Mouse (Mus musculus) MEL (cell line): Measurements from ENCODE around the gene Rps21. TPM values are rescaled to one million over a fixed set of nuclear protein-coding genes. Genes with fewer than 3 reads are reported as not detected.
A peak's percentile ranks its signal among the peaks of the same experiment; 100 is the strongest.

Source experiments
- DNase-seq: peaks from one replicate; pipeline ENCODE4 v3.0.0; 2011; ENCODE audit warnings: low read depth, low spot score
- H3K27ac ChIP-seq: 2 replicates; pipeline ENCODE4 v1.5.1; 2012; ENCODE audit warnings: low read depth, mild to moderate bottlenecking, control low read depth, low read length, moderate library complexity; ENCODE audit not compliant: control insufficient read depth
- H3K27me3 ChIP-seq, 2 experiments: fragments of 150-350 bp in 1 of 2; sonication (generic) in 1 of 2; 2 replicates each; pipeline ENCODE4 v1.6.1; 2012; ENCODE audit warnings: low read length in 2 of 2, mild to moderate bottlenecking in 2 of 2, improper control_type of control experiment in 1 of 2, moderate library complexity in 1 of 2; ENCODE audit not compliant: insufficient read depth in 2 of 2, control insufficient read depth in 1 of 2
- H3K36me3 ChIP-seq, 2 experiments: 2 replicates each; pipeline ENCODE4 v1.6.1; 2012 to 2014; ENCODE audit warnings: low read length in 2 of 2, improper control_type of control experiment in 1 of 2, inconsistent platforms in 1 of 2, mild to moderate bottlenecking in 1 of 2; ENCODE audit not compliant: insufficient read depth in 2 of 2, control insufficient read depth in 1 of 2
- H3K4me1 ChIP-seq, 2 experiments: fragments of 150-350 bp in 1 of 2; sonication (generic) in 1 of 2; 2 replicates each; pipeline ENCODE4 v1.6.1; 2012; ENCODE audit warnings: low read length in 2 of 2, improper control_type of control experiment in 1 of 2, mild to moderate bottlenecking in 1 of 2; ENCODE audit not compliant: insufficient read depth in 2 of 2, control insufficient read depth in 1 of 2
- H3K4me3 ChIP-seq, 2 experiments: fragments of 150-350 bp in 1 of 2; sonication (generic) in 1 of 2; 2 replicates each; pipeline ENCODE4 v1.5.1; 2012; ENCODE audit warnings: low read depth in 2 of 2, low read length in 2 of 2, mild to moderate bottlenecking in 2 of 2, moderate library complexity in 2 of 2, control low read depth in 1 of 2, improper control_type of control experiment in 1 of 2; ENCODE audit not compliant: control insufficient read depth in 1 of 2, insufficient read depth in 1 of 2
- H3K79me2 ChIP-seq: 2 replicates; pipeline ENCODE4 v1.6.1; 2012; ENCODE audit warnings: mild to moderate bottlenecking, low read length, moderate library complexity; ENCODE audit not compliant: control insufficient read depth, poor library complexity, insufficient read depth
- H3K9ac ChIP-seq: 2 replicates; pipeline ENCODE4 v1.6.1; 2012; ENCODE audit warnings: low read depth, mild to moderate bottlenecking, control low read depth, low read length, moderate library complexity; ENCODE audit not compliant: control insufficient read depth, poor library complexity, severe bottlenecking
- H3K9me3 ChIP-seq: fragments of 150-350 bp; sonication (generic); replicated peaks from 2 replicates; pipeline ENCODE4 v1.6.1; 2012; ENCODE audit warnings: mild to moderate bottlenecking, low read length, improper control_type of control experiment, moderate library complexity; ENCODE audit not compliant: insufficient read depth
- BHLHE40 ChIP-seq: IDR thresholded peaks from 2 replicates; pipeline ENCODE4 v1.6.1; 2012; ENCODE audit warnings: low read depth, mild to moderate bottlenecking, inconsistent platforms, low read length, improper control_type of control experiment, borderline replicate concordance
- CHD2 ChIP-seq: IDR thresholded peaks from 2 replicates; pipeline ENCODE4 v1.6.1; 2011; ENCODE audit warnings: low read length, improper control_type of control experiment
- E2F4 ChIP-seq: IDR thresholded peaks from 2 replicates; pipeline ENCODE4 v1.6.1; 2011; ENCODE audit warnings: low read depth, low read length, improper control_type of control experiment, borderline replicate concordance
- ELF1 ChIP-seq: IDR thresholded peaks from 2 replicates; pipeline ENCODE4 v1.6.1; 2014; ENCODE audit warnings: low read depth, mild to moderate bottlenecking, inconsistent platforms, low read length, improper control_type of control experiment, moderate library complexity
- EP300 ChIP-seq, 2 experiments: IDR thresholded peaks; 2 replicates each; pipeline ENCODE4 v1.6.1; 2011; ENCODE audit warnings: improper control_type of control experiment in 2 of 2, low read length in 2 of 2, low read depth in 1 of 2, mild to moderate bottlenecking in 1 of 2
- ETS1 ChIP-seq: IDR thresholded peaks from 2 replicates; pipeline ENCODE4 v1.6.1; 2012; ENCODE audit warnings: low read depth, mild to moderate bottlenecking, inconsistent platforms, low read length, improper control_type of control experiment, moderate library complexity
- GATA1 ChIP-seq: IDR thresholded peaks from 2 replicates; pipeline ENCODE4 v1.6.1; 2011; ENCODE audit warnings: low read depth, low read length, improper control_type of control experiment
- JUND ChIP-seq: IDR thresholded peaks from 2 replicates; pipeline ENCODE4 v1.6.1; 2011; ENCODE audit warnings: low read depth, mild to moderate bottlenecking, improper control_type of control experiment, low read length
- MAFK ChIP-seq: IDR thresholded peaks from 2 replicates; pipeline ENCODE4 v1.6.1; 2011; ENCODE audit warnings: low read depth, mild to moderate bottlenecking, low read length, improper control_type of control experiment, borderline replicate concordance
- MAX ChIP-seq: IDR thresholded peaks from 2 replicates; pipeline ENCODE4 v1.6.1; 2011; ENCODE audit warnings: low read length, improper control_type of control experiment
- MAZ ChIP-seq: IDR thresholded peaks from 2 replicates; pipeline ENCODE4 v1.6.1; 2012; ENCODE audit warnings: low read depth, mild to moderate bottlenecking, inconsistent platforms, low read length, improper control_type of control experiment
- MEF2A ChIP-seq: IDR thresholded peaks from 2 replicates; pipeline ENCODE4 v1.6.1; 2014; ENCODE audit warnings: low read depth, mild to moderate bottlenecking, inconsistent platforms, low read length, improper control_type of control experiment; ENCODE audit not compliant: poor library complexity, insufficient replicate concordance, severe bottlenecking; ENCODE audit errors: extremely low read depth
- MXI1 ChIP-seq: IDR thresholded peaks from 2 replicates; pipeline ENCODE4 v1.6.1; 2011; ENCODE audit warnings: mild to moderate bottlenecking, low read depth, low read length, improper control_type of control experiment
- MYB ChIP-seq: IDR thresholded peaks from 2 replicates; pipeline ENCODE4 v1.6.1; 2011; ENCODE audit warnings: mild to moderate bottlenecking, low read depth, low read length, improper control_type of control experiment
- MYC ChIP-seq: IDR thresholded peaks from 2 replicates; pipeline ENCODE4 v1.6.1; 2011; ENCODE audit warnings: low read depth, mild to moderate bottlenecking, low read length, improper control_type of control experiment, moderate library complexity
- NELFE ChIP-seq: IDR thresholded peaks from 2 replicates; pipeline ENCODE4 v1.6.1; 2011; ENCODE audit warnings: low read depth, low read length, improper control_type of control experiment
- NRF1 ChIP-seq: IDR thresholded peaks from 2 replicates; pipeline ENCODE4 v1.6.1; 2014; ENCODE audit warnings: low read depth, mild to moderate bottlenecking, inconsistent platforms, low read length, improper control_type of control experiment, moderate library complexity; ENCODE audit not compliant: poor library complexity, insufficient read depth, severe bottlenecking
- POLR2A ChIP-seq, 2 experiments: IDR thresholded peaks; 2 replicates each; pipeline ENCODE4 v1.6.1; 2011 to 2012; ENCODE audit warnings: low read length in 2 of 2, mild to moderate bottlenecking in 2 of 2, control low read depth in 1 of 2, improper control_type of control experiment in 1 of 2, low read depth in 1 of 2, moderate library complexity in 1 of 2; ENCODE audit not compliant: control insufficient read depth in 1 of 2, insufficient read depth in 1 of 2, poor library complexity in 1 of 2
- POLR2AphosphoS2 ChIP-seq: IDR thresholded peaks from 2 replicates; pipeline ENCODE4 v1.6.1; 2011; ENCODE audit warnings: low read length, improper control_type of control experiment
- RAD21 ChIP-seq: IDR thresholded peaks from 2 replicates; pipeline ENCODE4 v1.6.1; 2011; ENCODE audit warnings: mild to moderate bottlenecking, low read depth, low read length, improper control_type of control experiment
- RCOR1 ChIP-seq: IDR thresholded peaks from 2 replicates; pipeline ENCODE4 v1.6.1; 2012; ENCODE audit warnings: low read depth, mild to moderate bottlenecking, inconsistent platforms, low read length, improper control_type of control experiment
- SIN3A ChIP-seq: IDR thresholded peaks from 2 replicates; pipeline ENCODE4 v1.6.1; 2012; ENCODE audit warnings: low read length, improper control_type of control experiment, inconsistent platforms
- SMC3 ChIP-seq: IDR thresholded peaks from 2 replicates; pipeline ENCODE4 v1.6.1; 2011; ENCODE audit warnings: low read depth, low read length, improper control_type of control experiment
- TAL1 ChIP-seq: IDR thresholded peaks from 2 replicates; pipeline ENCODE4 v1.6.1; 2012; ENCODE audit warnings: mild to moderate bottlenecking, inconsistent platforms, low read length, moderate library complexity, mixed read lengths
- TBP ChIP-seq: IDR thresholded peaks from 2 replicates; pipeline ENCODE4 v1.8.0; 2011; ENCODE audit warnings: low read depth, low read length, improper control_type of control experiment
- TCF12 ChIP-seq: IDR thresholded peaks from 2 replicates; pipeline ENCODE4 v1.6.1; 2014; ENCODE audit warnings: low read depth, mild to moderate bottlenecking, inconsistent platforms, low read length, improper control_type of control experiment, moderate library complexity
- ZKSCAN1 ChIP-seq: IDR thresholded peaks from 2 replicates; pipeline ENCODE4 v1.6.1; 2012; ENCODE audit warnings: low read depth, mild to moderate bottlenecking, inconsistent platforms, low read length, improper control_type of control experiment, moderate library complexity
- ZNF384 ChIP-seq: IDR thresholded peaks from 2 replicates; pipeline ENCODE4 v1.6.1; 2012; ENCODE audit warnings: low read depth, mild to moderate bottlenecking, inconsistent platforms, low read length, improper control_type of control experiment
- polyA plus RNA-seq, 2 experiments: library from polyadenylated mRNA; stranded (reverse) in 1 of 2; unstranded in 1 of 2; fragments of >175 nt in 1 of 2; fragments of >200 nt in 1 of 2; gene quantifications; 2 replicates each; pipeline versions ENCODE4 v1.2.1 to v1.2.4; 2012; ENCODE audit warnings: low replicate concordance in 2 of 2, low read depth in 1 of 2; ENCODE audit not compliant: insufficient read length in 2 of 2, insufficient read depth in 1 of 2, missing spikeins in 1 of 2
- total RNA-seq: library from RNA; depleted of rRNA; stranded (reverse); fragments of 300-350 nt; gene quantifications from 2 replicates; pipeline ENCODE4 v1.2.3, GENCODE M21; 2012

The Rps21 gene
- total and polyA plus RNA-seq, 3 experiments: 995 to 4,916 (median 1,182) TPM

DNA sequence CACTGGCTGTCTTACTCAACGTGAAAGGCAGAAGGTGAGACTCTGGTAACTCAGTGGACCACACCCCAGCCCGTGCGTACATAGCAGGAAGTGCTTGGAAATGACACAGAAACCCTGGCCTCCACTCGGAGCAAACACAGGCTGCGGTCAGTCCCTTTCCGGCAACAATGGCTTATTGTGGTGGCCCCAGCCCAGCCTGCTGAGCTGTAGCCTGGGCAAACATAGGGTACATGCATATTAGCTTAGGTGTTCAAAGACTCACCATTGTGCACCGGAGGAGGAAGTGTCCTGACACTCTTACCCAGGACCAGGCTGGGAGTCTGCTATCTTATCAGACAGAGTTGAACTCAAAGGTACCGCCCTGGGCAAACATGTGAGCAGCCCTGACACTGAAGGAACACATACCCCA, 19.7 kb downstream of the Rps21 start:
- H3K27me3 ChIP-seq: no peaks in the 10 kb centered on the region; a peak in 1 of 4 replicates
- DNase-seq: peak; percentile 67
- peak overlapping the region; percentile 37 for H3K9ac ChIP-seq

GRCm38 (mm10) chr2:180277773-180278320, 20.7 kb downstream of the Rps21 start:
- Histone ChIP-seq H3K4me3 (no peak overlapping the region), H3K36me3 (peaks cover 0 to 3% of the 10 kb centered on the region in 2 experiments; a peak in 1 of 4 replicates), H3K79me2 (peaks cover 4% of the 10 kb centered on the region), H3K27ac (no peak overlapping the region), H3K27me3 (no peaks in the 10 kb centered on the region; a peak in 1 of 4 replicates), H3K9me3 (no peaks in the 10 kb centered on the region), H3K4me1 (peaks cover 6 to 18% of the 10 kb centered on the region in 2 experiments), H3K9ac (no peak overlapping the region)
- TF ChIP-seq MAX (no peak), NELFE (no peak), SMC3 (no peak), GATA1 (no peak), EP300 (IDR thresholded peaks at IDR 0.05; ENCODE audit: low read depth in 1 of 2, low read length in 2 of 2) (no peak), MYC (no peak), RCOR1 (no peak), MEF2A (no peak), MAZ (no peak), CHD2 (no peak), TBP (no peak), TAL1 (no peak), POLR2AphosphoS2 (no peak), ZKSCAN1 (no peak), RAD21 (no peak), JUND (no peak), MYB (no peak), E2F4 (no peak), ZNF384 (no peak), MAFK (no peak)
- DNase-seq: no peak

More for the DNA sequence above, 19.7 kb downstream of the Rps21 start:
- Histone ChIP-seq H3K4me3 (peak overlapping the region; percentile 37 to 84), H3K9me3 (no peaks in the 10 kb centered on the region), H3K36me3 (peaks cover 0 to 3% of the 10 kb centered on the region in 2 experiments; a peak in 1 of 4 replicates), H3K4me1 (peaks cover 6 to 21% of the 10 kb centered on the region in 2 experiments), H3K79me2 (peaks cover 8% of the 10 kb centered on the region), H3K27ac (peak overlapping the region; percentile 13; the same call in 1 of the 2 replicates)
- TF ChIP-seq EP300 (IDR thresholded peaks at IDR 0.05; ENCODE audit: low read depth in 1 of 2, low read length in 2 of 2) (peak; percentile 50 to 77), ELF1 (peak; percentile 60), NELFE (0 out of 2 replicates have a peak, but pooled peaks have one; percentile 20), POLR2A (IDR thresholded peaks at IDR 0.05; ENCODE audit: control insufficient read depth in 1 of 2, insufficient read depth in 1 of 2, low read depth in 1 of 2, low read length in 2 of 2, poor library complexity in 1 of 2) (no peak), ETS1 (peak; percentile 65), MYC (no peak), GATA1 (peak; percentile 77), SMC3 (no peak), MYB (no peak), MXI1 (peak; percentile 45; the same call in 1 of the 2 replicates), SIN3A (peak; percentile 59), BHLHE40 (peak; percentile 40; the same call in 1 of the 2 replicates), TCF12 (peak; percentile 59), NRF1 (peak; percentile 9; the same call in 1 of the 2 replicates), MEF2A (no peak)
